Mouse (Mus musculus) hematopoietic stem cell, adult 5-6 weeks (primary cell): ENCODE results near the gene Gucy1b2. TPM values are rescaled to one million over a fixed set of nuclear protein-coding genes. Genes with fewer than 3 reads are reported as not detected.

Source experiments
- total RNA-seq: library from RNA; stranded (forward); fragments of 172-1452, 232-1000 nt; gene quantifications from 2 replicates; pipeline ENCODE4 v1.2.3, GENCODE M21; 2017

The Gucy1b2 gene
- total RNA-seq, 1 experiment from 2014 or later: not detected

Other genes starting within 250 kb of the Gucy1b2 start
- 57.4 and 60.7 TPM in 2 replicates for gene Rnaseh2b, start 163.7 kb downstream of the Gucy1b2 start, total RNA-seq
- gene Dleu7, start 163.2 kb downstream of the Gucy1b2 start, total RNA-seq: 2.0 and 3.9 TPM in 2 replicates
- 0.13 TPM in 1 of 2 replicates, not detected in the other for gene Fam124a, start 99.4 kb upstream of the Gucy1b2 start, total RNA-seq
- not detected in 2 replicates for gene Gm4131, start 110.6 kb upstream of the Gucy1b2 start, total RNA-seq
- gene Serpine3, start 207.4 kb upstream of the Gucy1b2 start, total RNA-seq: not detected in 2 replicates